In the genomic region with DNA sequence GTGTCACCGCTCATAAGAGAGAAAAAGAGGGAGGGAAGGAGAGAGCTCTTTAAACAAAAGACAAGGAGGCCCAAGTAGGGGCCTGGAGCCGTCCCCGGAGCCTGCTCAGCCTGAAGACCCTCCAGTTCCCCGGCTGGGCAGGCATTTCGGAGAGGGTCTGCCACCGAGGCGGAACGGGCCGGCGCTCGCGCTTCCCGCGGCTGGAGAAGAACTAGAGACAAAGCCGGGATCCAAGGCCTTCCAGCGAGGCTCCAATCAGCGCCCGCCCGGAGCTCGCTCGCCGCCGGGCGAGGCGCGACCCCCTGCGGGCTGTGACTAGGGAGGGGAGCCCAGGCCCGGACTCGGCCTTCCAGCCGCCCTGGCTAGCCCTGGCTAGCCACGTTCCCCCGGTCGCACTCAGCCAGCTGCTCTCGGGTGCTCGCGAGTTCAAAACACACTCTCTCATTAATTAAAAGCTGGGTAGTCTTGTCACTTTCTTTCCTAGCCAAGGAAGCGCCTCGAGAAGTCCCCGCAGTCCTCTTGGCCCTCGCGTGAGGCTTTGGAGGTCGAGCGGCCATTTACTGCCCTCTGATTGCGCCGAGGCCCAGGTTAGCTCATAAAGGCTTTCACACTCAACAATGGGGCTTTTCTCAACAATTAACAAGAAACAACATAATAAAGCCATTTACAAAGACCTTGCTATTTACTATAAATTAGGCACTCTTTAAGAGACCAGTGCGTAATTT, we compare ENCODE assay signal across 9 mouse cellular contexts. TPM values are rescaled to one million over a fixed set of nuclear protein-coding genes. Genes with fewer than 3 reads are reported as not detected.
A peak's percentile ranks its signal among the peaks of the same experiment; 100 is the strongest.
DNase-seq lines count a peak whose midpoint lies in the region; ATAC-seq and TF ChIP-seq lines count a peak whose summit lies in the region.
"Had no signal": no experiment of that assay in that cellular context is flagged by ENCODE, and none has a peak within 500 bp of the region (broad histone marks: within the 10 kb centered on the region; RNA-seq: fewer than 3 reads in every experiment).

No protein-coding gene starts in this region.

- H3K9ac ChIP-seq in heart, embryonic 11.5 days (ENCODE audit: low read depth, low read length): peak overlapping the region; percentile 88
- H3K9ac ChIP-seq in heart, embryonic 16.5 days (ENCODE audit: low read length): peak overlapping the region; percentile 73
- H3K9ac ChIP-seq in liver, embryonic 14.5 days (replicated peaks): peak overlapping the region; percentile 16; the same call in 1 of the 2 replicates

- intact Hi-C loops in heart, postnatal 36 days (cut with DNase I): loop anchor here (10.0 kb wide), 1 partner anchor 585 kb away; no protein-coding TSS in a partner anchor

- no peaks in the 10 kb centered on the region for H3K27me3 ChIP-seq in heart, embryonic 11.5 days (ENCODE audit: control insufficient read depth, insufficient read depth, low read length)
- H3K27me3 ChIP-seq in heart, embryonic 16.5 days (ENCODE audit: control insufficient read depth, insufficient read depth, low read length): no peaks in the 10 kb centered on the region
- peaks cover 47% of the 10 kb centered on the region for H3K27me3 ChIP-seq in liver, embryonic 14.5 days (ENCODE audit: control insufficient read depth, insufficient read depth, low read length)

- peak overlapping the region; percentile 70 for H3K27ac ChIP-seq in heart, embryonic 11.5 days (ENCODE audit: low read depth, low read length)
- H3K27ac ChIP-seq in heart, embryonic 16.5 days (ENCODE audit: low read length): no peak overlapping the region
- H3K27ac ChIP-seq in liver, embryonic 14.5 days: no peak overlapping the region

- ATAC-seq in heart, embryonic 11.5 days (replicated peaks; ENCODE audit: insufficient number of reproducible peaks, low FRiP score, low TSS enrichment): 0 out of 2 replicates have a peak, but pooled peaks have one; percentile 58
- ATAC-seq in heart, embryonic 16.5 days (replicated peaks; ENCODE audit: extremely low read depth, insufficient read depth, low FRiP score): no peak; the same call in 1 of the 2 replicates
- ATAC-seq in liver, embryonic 14.5 days (ENCODE audit: insufficient read depth): no peak

- TF ChIP-seq EP300 in liver, embryonic 14.5 days (IDR thresholded peaks at IDR 0.05; ENCODE audit: low read depth): no peak

- 7% methylated on average over 46 of the region's 46 CpGs for WGBS in heart, embryonic 11.5 days (ENCODE audit: insufficient replicate concordance)
- 17% methylated on average over 46 of the region's 46 CpGs for WGBS in heart, embryonic 16.5 days
- WGBS in liver, embryonic 14.5 days (ENCODE audit: insufficient replicate concordance): 26% methylated on average over 46 of the region's 46 CpGs

- H3K9me3 ChIP-seq in heart, embryonic 11.5 days (replicated peaks; ENCODE audit: control insufficient read depth, low read length): no peaks in the 10 kb centered on the region
- no peaks in the 10 kb centered on the region for H3K9me3 ChIP-seq in heart, embryonic 16.5 days (replicated peaks; ENCODE audit: control insufficient read depth, low read length)
- no peaks in the 10 kb centered on the region for H3K9me3 ChIP-seq in liver, embryonic 14.5 days (ENCODE audit: control insufficient read depth, low read length)

- no peak for DNase-seq in heart, postnatal 36 days
- peak; percentile 72 for DNase-seq in Muller cell, postnatal 12 days (ENCODE audit: inconsistent ontology term)
- DNase-seq in liver, embryonic 14.5 days (ENCODE audit: low read depth in 3 of 3, low spot score in 3 of 3): no peak
- peak; percentile 66 for DNase-seq in yolk sac, embryonic 10.5 days (ENCODE audit: low spot score)
- no peak for DNase-seq in adrenal gland, adult 8-10 months
- no peak for DNase-seq in gastrocnemius, postnatal 4 days (ENCODE audit: low spot score in 2 of 2)

- no peaks in the 10 kb centered on the region for H3K36me3 ChIP-seq in heart, embryonic 11.5 days (ENCODE audit: control insufficient read depth, insufficient read depth, low read length)
- no peaks in the 10 kb centered on the region for H3K36me3 ChIP-seq in heart, embryonic 16.5 days (ENCODE audit: control insufficient read depth, insufficient read depth)
- no peaks in the 10 kb centered on the region for H3K36me3 ChIP-seq in liver, embryonic 14.5 days (replicated peaks; ENCODE audit: control insufficient read depth, insufficient read depth, low read depth)

- peak overlapping the region; percentile 81 for H3K4me2 ChIP-seq in heart, embryonic 11.5 days
- H3K4me2 ChIP-seq in heart, embryonic 16.5 days (ENCODE audit: low read depth, low read length): peak overlapping the region; percentile 53
- peak overlapping the region; percentile 31 for H3K4me2 ChIP-seq in liver, embryonic 14.5 days (ENCODE audit: low read depth)

- TF ChIP-seq CTCF in liver, embryonic 14.5 days (IDR thresholded peaks at IDR 0.05; ENCODE audit: low read depth): no peak

- peak overlapping the region; percentile 42 for H3K4me3 ChIP-seq in heart, embryonic 11.5 days (ENCODE audit: low read depth, low read length)
- H3K4me3 ChIP-seq in heart, embryonic 16.5 days (ENCODE audit: low read length): peak overlapping the region; percentile 14
- no peak overlapping the region for H3K4me3 ChIP-seq in liver, embryonic 14.5 days (ENCODE audit: insufficient read depth in 1 of 2, low read depth in 2 of 2, low read length in 2 of 2)

- peaks cover 51% of the 10 kb centered on the region for H3K4me1 ChIP-seq in heart, embryonic 11.5 days (ENCODE audit: control insufficient read depth, insufficient read depth, low read length)
- H3K4me1 ChIP-seq in heart, embryonic 16.5 days (ENCODE audit: control insufficient read depth, insufficient read depth, low read length): peaks cover 14% of the 10 kb centered on the region
- H3K4me1 ChIP-seq in liver, embryonic 14.5 days (replicated peaks; ENCODE audit: control insufficient read depth in 2 of 2, insufficient read depth in 2 of 2, low read length in 1 of 2): peaks cover 0 to 8% of the 10 kb centered on the region in 2 experiments; a peak in 1 of 4 replicates

RNA-seq across cellular contexts. Expression of gene A930004D18Rik, which starts 2.2 kb away (rescaled TPM):
- polyA plus RNA-seq in heart, embryonic 11.5 days (2014; fragmentation: Nextera tagmentation; extraction: Ambion mirVana): 7.1 and 9.1 TPM in 2 replicates
- total RNA-seq in heart, postnatal 36 days (2021): 1 to 10 TPM; 4.6 to 6.2 TPM
- 9.4 and 9.5 TPM in 2 replicates for polyA plus RNA-seq in heart, embryonic 16.5 days (2015; fragmentation: Nextera tagmentation; extraction: Ambion mirVana)
- polyA plus RNA-seq in liver, embryonic 14.5 days (2012; rRNA removed): 0.32 and 0.48 TPM in 2 replicates
- polyA plus RNA-seq in liver, embryonic 14.5 days (2014; fragmentation: Nextera tagmentation; extraction: Ambion mirVana): 0.36 and 0.81 TPM in 2 replicates
- total RNA-seq in adrenal gland, adult 8-10 months (2022): 1 to 10 TPM; 1.1 to 2.4 (median 1.4) TPM
- total RNA-seq in gastrocnemius, postnatal 4 days (2021): 1 to 10 TPM; 5.3 to 6.5 TPM

RNA-seq across cellular contexts. Expression of gene Skida1, which starts 9.1 kb away (rescaled TPM):
- polyA plus RNA-seq in heart, embryonic 11.5 days (2014; fragmentation: Nextera tagmentation; extraction: Ambion mirVana): 6.0 and 6.4 TPM in 2 replicates
- total RNA-seq in heart, postnatal 36 days (2021): 1 to 10 TPM; 2.8 to 5.1 TPM
- 3.9 TPM in 2 replicates for polyA plus RNA-seq in heart, embryonic 16.5 days (2015; fragmentation: Nextera tagmentation; extraction: Ambion mirVana)
- polyA plus RNA-seq in liver, embryonic 14.5 days (2012; rRNA removed): 0.48 and 0.60 TPM in 2 replicates
- polyA plus RNA-seq in liver, embryonic 14.5 days (2014; fragmentation: Nextera tagmentation; extraction: Ambion mirVana): 0.27 and 0.43 TPM in 2 replicates
- total RNA-seq in adrenal gland, adult 8-10 months (2022): 1 to 10 TPM; 2.0 to 5.2 (median 3.5) TPM
- total RNA-seq in gastrocnemius, postnatal 4 days (2021): 1 to 10 TPM; 4.6 to 4.9 TPM

RNA-seq across cellular contexts. Expression of gene Mllt10, which starts 15.3 kb away (rescaled TPM):
- 25.9 and 36.4 TPM in 2 replicates for polyA plus RNA-seq in heart, embryonic 11.5 days (2014; fragmentation: Nextera tagmentation; extraction: Ambion mirVana)
- 10 to 100 TPM; 32.6 to 34.2 TPM for total RNA-seq in heart, postnatal 36 days (2021)
- polyA plus RNA-seq in heart, embryonic 16.5 days (2015; fragmentation: Nextera tagmentation; extraction: Ambion mirVana): 40.7 and 44.5 TPM in 2 replicates
- 13.4 and 16.4 TPM in 2 replicates for polyA plus RNA-seq in liver, embryonic 14.5 days (2012; rRNA removed)
- polyA plus RNA-seq in liver, embryonic 14.5 days (2014; fragmentation: Nextera tagmentation; extraction: Ambion mirVana): 14.4 and 19.7 TPM in 2 replicates
- total RNA-seq in adrenal gland, adult 8-10 months (2022): 10 to 100 TPM; 38.8 to 84.1 (median 45.1) TPM
- total RNA-seq in gastrocnemius, postnatal 4 days (2021): 10 to 100 TPM; 34.5 to 42.5 TPM

RNA-seq across cellular contexts. Expression of gene H2al2a, which starts 43.0 kb away (rescaled TPM):
- polyA plus RNA-seq in heart, embryonic 11.5 days (2014; fragmentation: Nextera tagmentation; extraction: Ambion mirVana): not detected in 2 replicates
- total RNA-seq in heart, postnatal 36 days (2021): not detected
- polyA plus RNA-seq in heart, embryonic 16.5 days (2015; fragmentation: Nextera tagmentation; extraction: Ambion mirVana): not detected in 2 replicates
- polyA plus RNA-seq in liver, embryonic 14.5 days (2012; rRNA removed): not detected in 2 replicates
- polyA plus RNA-seq in liver, embryonic 14.5 days (2014; fragmentation: Nextera tagmentation; extraction: Ambion mirVana): not detected in 2 replicates
- not detected for total RNA-seq in adrenal gland, adult 8-10 months (2022)
- total RNA-seq in gastrocnemius, postnatal 4 days (2021): not detected
- total RNA-seq: neutrophil, adult 5-6 weeks had no signal

Comparison
In these comparisons a context has a peak if more than half of its experiments do, and no peak if none do; other contexts are left out.
1. H3K4me2 ChIP-seq: peak in every context shown above with its lines; median percentile 81 in heart, embryonic 11.5 days; 53 in heart, embryonic 16.5 days; 31 in liver, embryonic 14.5 days.
2. H3K4me3 ChIP-seq: peak in heart, embryonic 11.5 days (single experiment) and heart, embryonic 16.5 days (single experiment); none in liver, embryonic 14.5 days (0 of 2).
3. H3K9ac ChIP-seq: peak in every context shown above with its lines; median percentile 88 in heart, embryonic 11.5 days; 73 in heart, embryonic 16.5 days; 16 in liver, embryonic 14.5 days.
4. DNase-seq: peak in Muller cell, postnatal 12 days (single experiment) and yolk sac, embryonic 10.5 days (single experiment); none in heart, postnatal 36 days (0 of 2), liver, embryonic 14.5 days (0 of 3), adrenal gland, adult 8-10 months (single experiment) and gastrocnemius, postnatal 4 days (0 of 2).